Mouse (Mus musculus) limb, embryonic 14.5 days (tissue): ENCODE measurements around the gene Prss34. TPM values are rescaled to one million over a fixed set of nuclear protein-coding genes. Genes with fewer than 3 reads are reported as not detected.

Experiments
- ATAC-seq: fragments of 200-750 bp; cut with Nextera tagmentation; 2 replicates; pipeline ENCODE4 v1.8.0; 2017; ENCODE audit warnings: low read depth, moderate number of reproducible peaks, moderate TSS enrichment; ENCODE audit not compliant: low FRiP score
- DNase-seq: peaks from one replicate; pipeline ENCODE4 v3.0.0-alpha.2; 2015; ENCODE audit warnings: low spot score
- H3K27ac ChIP-seq: fragments of 300-500 bp; sonication (generic); replicated peaks from 2 replicates; pipeline ENCODE4 v1.5.1; 2014; ENCODE audit warnings: low read depth, mild to moderate bottlenecking, low read length, moderate library complexity, mixed read lengths
- H3K27me3 ChIP-seq: fragments of 300-500 bp; sonication (generic); 2 replicates; pipeline ENCODE4 v1.6.1; 2014; ENCODE audit warnings: low read length, mixed read lengths; ENCODE audit not compliant: control insufficient read depth, insufficient read depth
- H3K36me3 ChIP-seq: fragments of 300-500 bp; sonication (generic); 2 replicates; pipeline ENCODE4 v1.6.1; 2014; ENCODE audit warnings: mild to moderate bottlenecking, low read length, moderate library complexity, mixed read lengths; ENCODE audit not compliant: control insufficient read depth, insufficient read depth
- H3K4me1 ChIP-seq: fragments of 300-500 bp; sonication (generic); 2 replicates; pipeline ENCODE4 v1.6.1; 2014; ENCODE audit warnings: antibody characterized with exemption, low read length, mixed read lengths; ENCODE audit not compliant: control insufficient read depth, insufficient read depth
- H3K4me2 ChIP-seq: fragments of 300-500 bp; sonication (generic); replicated peaks from 2 replicates; pipeline ENCODE4 v1.6.1; 2014; ENCODE audit warnings: low read depth, mild to moderate bottlenecking, low read length, moderate library complexity; ENCODE audit not compliant: severe bottlenecking
- H3K4me3 ChIP-seq: fragments of 300-500 bp; sonication (generic); replicated peaks from 2 replicates; pipeline ENCODE4 v1.5.1; 2014; ENCODE audit warnings: low read length
- H3K9ac ChIP-seq: fragments of 300-500 bp; sonication (generic); 2 replicates; pipeline ENCODE4 v1.6.1; 2014; ENCODE audit warnings: mild to moderate bottlenecking, low read depth, low read length, moderate library complexity; ENCODE audit not compliant: severe bottlenecking
- H3K9me3 ChIP-seq: fragments of 300-500 bp; sonication (generic); 2 replicates; pipeline ENCODE4 v1.6.1; 2016; ENCODE audit warnings: low read length; ENCODE audit not compliant: control insufficient read depth
- POLR2A ChIP-seq: fragments of 200-500 bp; IDR thresholded peaks from 2 replicates; pipeline ENCODE4 v1.8.0; 2012; ENCODE audit warnings: inconsistent platforms, mild to moderate bottlenecking, moderate library complexity, borderline replicate concordance; ENCODE audit not compliant: insufficient read depth, insufficient read length; ENCODE audit errors: extremely low read depth
- whole genome bisulfite sequencing: fragments of 180-500 bp; shearing (Covaris S2); extraction: QIAGEN DNeasy Blood & Tissue Kit; methylation state at CpG from one replicate; pipeline ENCODE4 v1.1.7; 2014; 5-methylcytosine and 5-hydroxymethylcytosine counted together
- polyA plus RNA-seq, 2 experiments: library from polyadenylated mRNA; depleted of rRNA in 1 of 2; stranded (reverse) in 1 of 2; unstranded in 1 of 2; fragments of >200 nt; fragmentation: Nextera tagmentation in 1 of 2; extraction: Ambion mirVana in 1 of 2; gene quantifications; 2 replicates each; pipeline versions ENCODE4 v1.2.1 to v1.2.3; 2012 to 2014

The Prss34 gene
- polyA plus RNA-seq (2012; rRNA removed) (6.0 and 8.5 TPM in 2 replicates), polyA plus RNA-seq (2014; fragmentation: Nextera tagmentation; extraction: Ambion mirVana) (6.7 and 10.6 TPM in 2 replicates)

- no peak within 1 kb of the TSS for H3K9ac ChIP-seq
- no peaks in the 10 kb centered on the region for H3K4me1 ChIP-seq
- H3K9me3 ChIP-seq: no peaks in the 10 kb centered on the region
- WGBS: 60% methylated on average over 5 of the region's 5 CpGs
- DNase-seq: no peak
- no peak for TF ChIP-seq POLR2A
- no peak within 1 kb of the TSS for H3K4me2 ChIP-seq
- no peak for ATAC-seq
- no peak within 1 kb of the TSS for H3K4me3 ChIP-seq
- H3K27ac ChIP-seq: no peak within 1 kb of the TSS
- H3K36me3 ChIP-seq: no peaks in the 10 kb centered on the region
- no peaks in the 10 kb centered on the region for H3K27me3 ChIP-seq
These were observed at the start of gene Prss34 for GRCm38 (mm10) chr17:25298094-25298493. TSS of gene Prss34 (plus strand) at chr17:25298394.

- H3K4me1 ChIP-seq: no peaks in the 10 kb centered on the region
- no peaks in the 10 kb centered on the region for H3K9me3 ChIP-seq
- ATAC-seq (no peak), DNase-seq (no peak)
- no peak overlapping the region for H3K9ac ChIP-seq
- no peak for TF ChIP-seq POLR2A
- WGBS: 84% methylated on average over 8 of the region's 8 CpGs
- H3K27me3 ChIP-seq: peaks cover 15% of the 10 kb centered on the region
- no peak overlapping the region for H3K4me3 ChIP-seq
- H3K36me3 ChIP-seq: no peaks in the 10 kb centered on the region
- no peak overlapping the region for H3K27ac ChIP-seq
- H3K4me2 ChIP-seq: no peak overlapping the region
These were observed 47.9 kb upstream of the Prss34 start for GRCm38 (mm10) chr17:25250181-25250835.

- Histone ChIP-seq H3K4me1 (peaks cover 8% of the 10 kb centered on the region), H3K4me3 (no peak overlapping the region), H3K27ac (no peak overlapping the region), H3K9me3 (no peaks in the 10 kb centered on the region), H3K36me3 (no peaks in the 10 kb centered on the region), H3K9ac (no peak overlapping the region), H3K4me2 (no peak overlapping the region), H3K27me3 (peaks cover 26% of the 10 kb centered on the region)
- no peak for TF ChIP-seq POLR2A
- WGBS: 37% methylated on average over 3 of the region's 3 CpGs
- ATAC-seq: no peak
- DNase-seq: no peak
These were observed 45.6 kb upstream of the Prss34 start for GRCm38 (mm10) chr17:25252643-25253042.

GRCm38 (mm10) chr17:25253760-25254159 lies 44.4 kb upstream of the Prss34 start:
- 0 out of 2 replicates have a peak overlapping the region, but pooled peaks have one; percentile 4 for H3K9ac ChIP-seq
- no peak overlapping the region for H3K4me3 ChIP-seq
- DNase-seq (no peak), ATAC-seq (no peak)
- peaks cover 26% of the 10 kb centered on the region for H3K27me3 ChIP-seq
- H3K9me3 ChIP-seq: no peaks in the 10 kb centered on the region
- H3K27ac ChIP-seq: no peak overlapping the region
- no peak overlapping the region for H3K4me2 ChIP-seq
- 0 out of 2 replicates have a peak, but pooled peaks cover 2% of the 10 kb centered on the region for H3K36me3 ChIP-seq
- 25% methylated on average over 7 of the region's 10 CpGs for WGBS
- peaks cover 8% of the 10 kb centered on the region for H3K4me1 ChIP-seq
- TF ChIP-seq POLR2A: no peak

- Histone ChIP-seq H3K27me3 (peaks cover 26% of the 10 kb centered on the region), H3K9ac (no peak overlapping the region), H3K27ac (no peak overlapping the region), H3K4me1 (peaks cover 8% of the 10 kb centered on the region), H3K4me3 (no peak overlapping the region), H3K9me3 (no peaks in the 10 kb centered on the region), H3K36me3 (peaks cover 14% of the 10 kb centered on the region), H3K4me2 (no peak overlapping the region)
- DNase-seq (no peak), ATAC-seq (no peak)
- TF ChIP-seq POLR2A: no peak
- WGBS: 63% methylated on average over 2 of the region's 2 CpGs
These were observed 43.1 kb upstream of the Prss34 start for GRCm38 (mm10) chr17:25255110-25255509.
